ENCODE assay signal across 9 mouse cellular contexts in the genomic region with DNA sequence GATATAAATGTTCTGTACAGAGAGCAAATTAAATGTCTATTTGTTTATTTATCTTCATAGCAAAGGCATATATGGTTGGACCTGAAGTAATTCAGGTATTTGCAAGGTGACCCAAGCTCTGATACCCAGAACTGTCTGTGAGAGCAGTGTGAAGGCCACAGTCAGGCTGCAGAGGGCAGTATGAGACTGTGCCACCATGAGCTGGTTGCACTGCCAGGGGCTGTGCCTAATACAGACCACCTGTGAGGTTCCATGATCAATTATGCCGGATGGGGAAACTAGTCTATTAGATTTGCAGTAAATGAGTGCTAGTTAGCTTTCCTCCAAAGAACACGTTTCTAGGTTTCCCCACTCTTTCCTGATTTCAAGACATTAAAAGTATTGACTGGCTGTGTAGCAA.
DNase-seq lines count a peak whose midpoint lies in the region; ATAC-seq and TF ChIP-seq lines count a peak whose summit lies in the region.
"Had no signal": no experiment of that assay in that cellular context is flagged by ENCODE, and none has a peak within 500 bp of the region (broad histone marks: within the 10 kb centered on the region; RNA-seq: fewer than 3 reads in every experiment).

No protein-coding gene starts in this region.

- ATAC-seq in hindbrain, embryonic 16.5 days, result peak; percentile 87
- peak; percentile 94 for ATAC-seq in neural tube, embryonic 14.5 days (ENCODE audit: low read depth)

- TF ChIP-seq CTCF in gastrocnemius, adult 2 months (IDR thresholded peaks at IDR 0.05), result peak; percentile 62

- H3K9me3 ChIP-seq in hindbrain, embryonic 16.5 days (ENCODE audit: control insufficient read depth, low read length), result no peaks in the 10 kb centered on the region
- no peaks in the 10 kb centered on the region for H3K9me3 ChIP-seq in neural tube, embryonic 14.5 days (ENCODE audit: control insufficient read depth, low read length)
- H3K9me3 ChIP-seq: G1E had no signal

- no peak overlapping the region for H3K27ac ChIP-seq in gastrocnemius, adult 2 months
- no peak overlapping the region for H3K27ac ChIP-seq in hindbrain, embryonic 16.5 days (ENCODE audit: low read depth, low read length)
- no peak overlapping the region for H3K27ac ChIP-seq in neural tube, embryonic 14.5 days (ENCODE audit: low read depth, low read length)

- no peaks in the 10 kb centered on the region for H3K36me3 ChIP-seq in hindbrain, embryonic 16.5 days (ENCODE audit: control insufficient read depth, insufficient read depth, low read length)
- no peaks in the 10 kb centered on the region for H3K36me3 ChIP-seq in neural tube, embryonic 14.5 days (ENCODE audit: control insufficient read depth, insufficient read depth, low read length)
- H3K36me3 ChIP-seq: G1E had no signal

- DNase-seq in gastrocnemius, adult 2 months, result no peak
- DNase-seq in gastrocnemius, adult 8-10 months (ENCODE audit: low spot score in 2 of 2), result no peak
- peak; percentile 39 for DNase-seq in right cerebral cortex, postnatal 4 days
- DNase-seq in right cerebral cortex, postnatal 36 days (ENCODE audit: low spot score in 2 of 2), result no peak
- DNase-seq in B cell, adult 2 months, result no peak
- no peak for DNase-seq in cerebellum, adult 9-11 months

- no peak overlapping the region for H3K4me2 ChIP-seq in hindbrain, embryonic 16.5 days (ENCODE audit: low read length)
- no peak overlapping the region for H3K4me2 ChIP-seq in neural tube, embryonic 14.5 days (ENCODE audit: low read depth, low read length)

- intact Hi-C loops in gastrocnemius, adult 2 months (cut with DNase I), result no loop called here

- no peak overlapping the region for H3K9ac ChIP-seq in hindbrain, embryonic 16.5 days (ENCODE audit: low read depth, low read length)
- no peak overlapping the region for H3K9ac ChIP-seq in neural tube, embryonic 14.5 days (replicated peaks; ENCODE audit: low read depth, low read length)

- WGBS in hindbrain, embryonic 16.5 days, result 31% methylated on average over 2 of the region's 2 CpGs
- WGBS in neural tube, embryonic 14.5 days, result 42% methylated on average over 2 of the region's 2 CpGs

- H3K4me3 ChIP-seq in gastrocnemius, adult 2 months, result no peak overlapping the region
- no peak overlapping the region for H3K4me3 ChIP-seq in hindbrain, embryonic 16.5 days (ENCODE audit: low read length)
- H3K4me3 ChIP-seq in neural tube, embryonic 14.5 days (ENCODE audit: low read depth, low read length), result no peak overlapping the region

- no peaks in the 10 kb centered on the region for H3K27me3 ChIP-seq in hindbrain, embryonic 16.5 days (replicated peaks; ENCODE audit: control insufficient read depth, insufficient read depth, low read length)
- no peaks in the 10 kb centered on the region for H3K27me3 ChIP-seq in neural tube, embryonic 14.5 days (ENCODE audit: control insufficient read depth, insufficient read depth, low read length)

- H3K4me1 ChIP-seq in hindbrain, embryonic 16.5 days (ENCODE audit: control insufficient read depth, insufficient read depth, low read depth, low read length), result peaks cover 5% of the 10 kb centered on the region
- no peaks in the 10 kb centered on the region; the same call in 1 of the 2 replicates for H3K4me1 ChIP-seq in neural tube, embryonic 14.5 days (ENCODE audit: control insufficient read depth, insufficient read depth, low read length)
